Mouse (Mus musculus) heart, postnatal 0 days (tissue): ENCODE data around the gene Csrnp3. TPM values are rescaled to one million over a fixed set of nuclear protein-coding genes. Genes with fewer than 3 reads are reported as not detected.
"Not testable (repeated sequence)": the region's sequence is repeated elsewhere in the genome, so short reads cannot be mapped to it uniquely, and the experiment has no call there.

ENCODE experiments used
- ATAC-seq: fragments of 200-750 bp; cut with Nextera tagmentation; 2 replicates; pipeline ENCODE4 v1.8.0; 2017; ENCODE audit warnings: low read depth, moderate number of reproducible peaks, moderate library complexity; ENCODE audit not compliant: insufficient read depth
- DNase-seq: peaks from one replicate; pipeline ENCODE4 v3.0.0-alpha.2; 2016; ENCODE audit warnings: low spot score
- H3K27ac ChIP-seq: fragments of 300-500 bp; sonication (generic); 2 replicates; pipeline ENCODE4 v1.5.1; 2014; ENCODE audit warnings: low read depth, mild to moderate bottlenecking
- H3K27me3 ChIP-seq: fragments of 300-500 bp; sonication (generic); 2 replicates; pipeline ENCODE4 v1.6.1; 2014; ENCODE audit warnings: low read length, mixed read lengths; ENCODE audit not compliant: control insufficient read depth, insufficient read depth
- H3K36me3 ChIP-seq: fragments of 300-500 bp; sonication (generic); replicated peaks from 2 replicates; pipeline ENCODE4 v1.6.1; 2014; ENCODE audit warnings: low read length, mixed read lengths; ENCODE audit not compliant: control insufficient read depth, insufficient read depth
- H3K4me1 ChIP-seq: fragments of 300-500 bp; sonication (generic); 2 replicates; pipeline ENCODE4 v1.6.1; 2014; ENCODE audit warnings: antibody characterized with exemption; ENCODE audit not compliant: control insufficient read depth, insufficient read depth
- H3K4me2 ChIP-seq: fragments of 300-500 bp; sonication (generic); 2 replicates; pipeline ENCODE4 v1.6.1; 2014; ENCODE audit warnings: low read depth, mild to moderate bottlenecking, low read length, moderate library complexity
- H3K4me3 ChIP-seq: fragments of 300-500 bp; sonication (generic); 2 replicates; pipeline ENCODE4 v1.5.1; 2014; ENCODE audit warnings: low read depth, low read length
- H3K9ac ChIP-seq: fragments of 300-500 bp; sonication (generic); replicated peaks from 2 replicates; pipeline ENCODE4 v1.6.1; 2014; ENCODE audit warnings: low read depth, low read length, mixed read lengths
- H3K9me3 ChIP-seq: fragments of 300-500 bp; sonication (generic); replicated peaks from 2 replicates; pipeline ENCODE4 v1.6.1; 2016; ENCODE audit warnings: low read length; ENCODE audit not compliant: control insufficient read depth
- CTCF ChIP-seq: IDR thresholded peaks from 2 replicates; pipeline ENCODE4 v1.5.1; 2016; ENCODE audit warnings: antibody characterized with exemption, control low read depth, low read depth
- EP300 ChIP-seq: IDR thresholded peaks from 2 replicates; pipeline ENCODE4 v1.6.1; 2016; ENCODE audit warnings: antibody characterized with exemption, low read depth
- WGBS: fragments of 180-500 bp; shearing (Covaris S2); extraction: QIAGEN DNeasy Blood & Tissue Kit; methylation state at CpG from one replicate; pipeline ENCODE4 v1.1.7; 2014; 5-methylcytosine and 5-hydroxymethylcytosine counted together
- polyA plus RNA-seq: library from polyadenylated mRNA; unstranded; fragments of >200 nt; fragmentation: Nextera tagmentation; extraction: Ambion mirVana; gene quantifications from 2 replicates; pipeline ENCODE4 v1.2.1, GENCODE M21; 2015
- total RNA-seq: library from RNA; depleted of rRNA; stranded (reverse); fragments of >200 nt; gene quantifications from 2 replicates; pipeline ENCODE4 v1.2.3, GENCODE M21; 2014; ENCODE audit warnings: low replicate concordance

Gene Csrnp3
- total and polyA plus RNA-seq, 2 experiments from 2014 or later = under 0.01 to 0.18 TPM

DNA sequence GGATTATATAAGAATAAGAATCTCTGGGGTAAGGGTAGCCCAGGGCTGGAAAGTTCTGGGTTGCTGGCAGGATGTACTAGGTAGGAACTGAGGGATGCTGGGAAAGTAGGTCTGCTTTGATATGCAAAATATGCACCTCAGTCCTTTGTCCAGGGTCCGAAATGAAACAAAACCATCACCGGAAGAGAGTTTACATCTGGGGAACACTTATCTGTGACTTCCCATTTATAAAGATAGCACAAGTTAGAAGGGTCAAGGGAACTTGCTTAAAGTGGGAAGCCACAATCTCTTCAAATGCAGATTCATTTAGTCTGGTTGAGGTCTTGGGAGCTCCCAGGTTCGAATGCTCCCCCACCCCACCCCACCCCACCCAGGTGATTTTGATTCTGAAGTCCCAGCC, 4.0 kb upstream of the Csrnp3 start:
- H3K27ac ChIP-seq = no peak overlapping the region
- H3K27me3 ChIP-seq = no peaks in the 10 kb centered on the region
- DNase-seq (no peak), ATAC-seq (no peak)
- no peak overlapping the region for H3K9ac ChIP-seq
- no peaks in the 10 kb centered on the region for H3K9me3 ChIP-seq
- H3K4me2 ChIP-seq = no peak overlapping the region
- H3K4me3 ChIP-seq = no peak overlapping the region
- WGBS = 32% methylated on average over 3 of the region's 3 CpGs
- H3K36me3 ChIP-seq = no peaks in the 10 kb centered on the region
- no peaks in the 10 kb centered on the region for H3K4me1 ChIP-seq
- TF ChIP-seq CTCF (no peak), EP300 (no peak)

DNA sequence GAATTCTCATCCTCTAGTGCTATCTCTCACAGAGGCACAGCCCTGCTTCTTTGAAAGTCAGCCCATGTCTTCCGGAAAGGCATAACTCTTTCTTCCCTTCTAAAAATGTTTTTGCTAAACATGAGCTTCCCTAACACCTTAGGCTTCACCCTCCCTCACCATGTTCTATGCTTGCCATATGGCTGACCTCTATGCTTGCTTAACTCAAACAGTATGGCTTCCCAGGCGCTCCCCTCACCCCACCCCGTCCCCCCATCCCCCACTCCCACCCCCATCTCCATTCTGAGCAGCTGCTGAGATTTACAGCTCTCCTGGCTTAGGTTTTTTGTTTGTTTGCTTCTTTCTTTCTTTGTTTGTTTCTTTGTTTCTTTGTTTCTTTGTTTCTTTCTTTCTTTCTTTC, 3.2 kb upstream of the Csrnp3 start:
- TF ChIP-seq CTCF = no peak
- no peak for TF ChIP-seq EP300
- Histone ChIP-seq H3K9ac (no peak overlapping the region), H3K4me2 (no peak overlapping the region), H3K27ac (no peak overlapping the region), H3K4me1 (no peaks in the 10 kb centered on the region), H3K36me3 (no peaks in the 10 kb centered on the region), H3K27me3 (no peaks in the 10 kb centered on the region), H3K4me3 (no peak overlapping the region), H3K9me3 (no peaks in the 10 kb centered on the region)
- WGBS = 23% methylated on average over 3 of the region's 3 CpGs
- no peak for DNase-seq
- no peak for ATAC-seq

GRCm38 (mm10) chr2:65846000-65846755, 611 bp downstream of the Csrnp3 start:
- peak overlapping the region; percentile 72 for H3K4me2 ChIP-seq
- H3K4me3 ChIP-seq = peak overlapping the region; percentile 45
- no peaks in the 10 kb centered on the region for H3K27me3 ChIP-seq
- H3K4me1 ChIP-seq = no peaks in the 10 kb centered on the region
- TF ChIP-seq CTCF (no peak), EP300 (no peak)
- no peak overlapping the region; the same call in 1 of the 2 replicates for H3K9ac ChIP-seq
- no peaks in the 10 kb centered on the region for H3K36me3 ChIP-seq
- H3K9me3 ChIP-seq = 0 out of 2 replicates have a peak, but pooled peaks cover 4% of the 10 kb centered on the region
- ATAC-seq (no peak), DNase-seq (no peak)
- 3% methylated on average over 22 of the region's 22 CpGs for WGBS
- no peak overlapping the region for H3K27ac ChIP-seq

DNA sequence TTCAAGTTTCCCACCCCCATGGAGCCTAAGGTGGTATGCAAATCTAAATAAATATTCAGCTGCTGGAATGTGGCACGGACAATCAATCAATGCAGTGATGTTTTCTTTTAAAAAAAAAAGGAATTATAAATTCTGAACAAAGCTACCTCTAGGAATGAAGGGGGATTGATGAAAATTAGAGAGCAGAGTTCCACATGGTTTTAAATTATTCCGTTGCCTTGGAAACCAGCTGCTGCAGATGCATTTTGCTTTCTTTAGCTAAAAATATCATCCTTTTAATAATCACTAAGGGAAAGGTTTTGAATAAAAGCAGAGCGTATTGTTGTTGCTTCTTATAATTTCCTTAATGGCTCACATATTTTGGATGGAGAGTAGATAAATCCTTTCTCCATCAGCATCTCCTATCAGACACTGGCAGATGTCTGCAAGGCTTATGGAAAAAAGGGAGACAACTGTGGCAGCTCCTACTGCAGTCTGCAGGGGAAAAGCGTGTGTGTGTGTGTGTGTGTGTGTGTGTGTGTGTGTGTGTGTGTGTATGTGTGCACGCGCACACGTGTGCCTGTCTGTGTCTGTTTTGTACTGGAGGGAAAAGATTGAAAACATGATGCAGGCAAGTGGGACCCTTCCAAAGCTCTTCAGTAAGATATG, 2.0 kb downstream of the Csrnp3 start:
- Histone ChIP-seq H3K36me3 (no peaks in the 10 kb centered on the region), H3K27ac (no peak overlapping the region), H3K4me1 (no peaks in the 10 kb centered on the region), H3K9me3 (0 out of 2 replicates have a peak, but pooled peaks cover 4% of the 10 kb centered on the region), H3K4me2 (no peak overlapping the region), H3K9ac (no peak overlapping the region), H3K27me3 (no peaks in the 10 kb centered on the region), H3K4me3 (no peak overlapping the region)
- 67% methylated on average over 7 of the region's 7 CpGs for whole genome bisulfite sequencing
- TF ChIP-seq EP300 (no peak), CTCF (no peak)
- ATAC-seq (no peak), DNase-seq (no peak)

DNA sequence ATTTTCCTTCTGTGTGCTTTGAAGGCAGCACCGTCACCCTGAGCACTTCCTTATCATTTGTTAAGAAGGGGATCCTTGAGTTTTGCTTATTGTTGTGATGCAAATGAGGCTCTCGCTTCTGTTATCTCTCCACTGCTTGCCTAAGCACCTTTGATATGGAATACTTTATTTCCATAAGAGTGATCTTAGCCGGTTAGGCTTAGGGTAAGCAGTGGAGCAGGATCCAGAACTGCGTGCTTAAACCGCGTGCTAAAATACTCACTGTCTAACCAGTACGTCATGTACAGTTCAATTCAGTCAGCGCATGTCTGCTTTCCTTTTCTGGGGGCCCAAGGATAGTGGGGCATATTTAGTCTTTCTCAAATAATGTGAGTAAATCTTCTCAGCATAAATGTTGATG, 3.1 kb downstream of the Csrnp3 start:
- H3K27me3 ChIP-seq = no peaks in the 10 kb centered on the region
- no peaks in the 10 kb centered on the region for H3K4me1 ChIP-seq
- H3K36me3 ChIP-seq = no peaks in the 10 kb centered on the region
- H3K4me2 ChIP-seq = no peak overlapping the region
- WGBS = 35% methylated on average over 8 of the region's 8 CpGs
- DNase-seq = no peak
- H3K9me3 ChIP-seq = 0 out of 2 replicates have a peak, but pooled peaks cover 4% of the 10 kb centered on the region
- no peak overlapping the region for H3K9ac ChIP-seq
- H3K27ac ChIP-seq = no peak overlapping the region
- TF ChIP-seq CTCF (no peak), EP300 (no peak)
- no peak overlapping the region for H3K4me3 ChIP-seq
- no peak for ATAC-seq

DNA sequence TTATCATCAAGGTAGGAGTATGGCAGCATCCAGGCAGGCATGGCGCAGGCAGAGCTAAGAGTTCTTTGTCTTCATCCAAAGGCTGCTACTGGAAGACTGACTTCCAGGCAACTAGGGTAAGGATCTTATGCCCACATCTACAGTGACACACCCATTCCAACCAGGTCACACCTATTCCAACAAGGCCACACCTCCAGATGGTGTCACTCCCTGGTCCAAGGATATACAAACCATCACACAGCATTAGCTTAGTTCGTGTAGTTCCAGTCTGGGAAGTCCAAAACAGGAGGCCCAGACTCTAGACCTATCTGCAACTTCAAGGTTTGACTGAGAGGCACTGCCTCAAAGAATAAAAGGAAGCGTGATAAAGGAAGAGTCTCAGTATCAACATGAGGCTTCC, 4.7 kb downstream of the Csrnp3 start:
- not testable (repeated sequence) for DNase-seq, H3K27ac ChIP-seq, H3K9me3 ChIP-seq, H3K36me3 ChIP-seq, H3K9ac ChIP-seq, H3K4me3 ChIP-seq, H3K27me3 ChIP-seq, H3K4me1 ChIP-seq, ATAC-seq, H3K4me2 ChIP-seq
- 84% methylated on average over 3 of the region's 3 CpGs for WGBS
